Comparison of ENCODE assay signal across 15 mouse cellular contexts in genomic region chr7:63796001-63796632, GRCm38 (mm10).
DNase-seq lines count a peak whose midpoint lies in the region; ATAC-seq lines count a peak whose summit lies in the region.
"Had no signal": no experiment of that assay in that cellular context is flagged by ENCODE, and none has a peak within 500 bp of the region (broad histone marks: within the 10 kb centered on the region; RNA-seq: fewer than 3 reads in every experiment).

No protein-coding gene starts in this region.

- no peak overlapping the region for H3K27ac ChIP-seq in embryonic facial prominence, embryonic 10.5 days (replicated peaks)
- H3K27ac ChIP-seq: hindbrain, embryonic 15.5 days; liver, embryonic 12.5 days had no signal

- ATAC-seq in cerebellum, adult (ENCODE audit: insufficient number of reproducible peaks, low FRiP score, low TSS enrichment): peak; percentile 81
- ATAC-seq in activated CD4-positive, CD25-positive, alpha-beta regulatory T cell, adult 4 months: no peak
- no peak for ATAC-seq in inflammation-experienced regulatory T-cells, adult 6 months
- ATAC-seq: liver, embryonic 12.5 days had no signal

- no peaks in the 10 kb centered on the region for H3K27me3 ChIP-seq in embryonic facial prominence, embryonic 10.5 days (replicated peaks; ENCODE audit: low read depth, poor library complexity, severe bottlenecking)
- H3K27me3 ChIP-seq: CH12.LX; hindbrain, embryonic 15.5 days; liver, embryonic 12.5 days; megakaryocyte, embryonic 14.5 days had no signal

- intact Hi-C loops in heart, postnatal 36 days (cut with DNase I): no loop called here

- no peaks in the 10 kb centered on the region for H3K36me3 ChIP-seq in embryonic facial prominence, embryonic 10.5 days (replicated peaks)
- H3K36me3 ChIP-seq: hindbrain, embryonic 15.5 days; liver, embryonic 12.5 days had no signal

- no peak overlapping the region for H3K4me3 ChIP-seq in embryonic facial prominence, embryonic 10.5 days
- H3K4me3 ChIP-seq: hindbrain, embryonic 15.5 days; liver, embryonic 12.5 days; megakaryocyte, embryonic 14.5 days had no signal

- WGBS in embryonic facial prominence, embryonic 10.5 days: 15% methylated on average over 8 of the region's 8 CpGs

- H3K9me3 ChIP-seq in embryonic facial prominence, embryonic 10.5 days: no peaks in the 10 kb centered on the region
- H3K9me3 ChIP-seq: hindbrain, embryonic 15.5 days; liver, embryonic 12.5 days; megakaryocyte, embryonic 14.5 days had no signal

- peak; percentile 82 for DNase-seq in ES-CJ7 (ENCODE audit: low read depth, low spot score)
- peak; percentile 34 for DNase-seq in embryonic facial prominence, embryonic 10.5 days (ENCODE audit: low spot score)
- peak; percentile 21 for DNase-seq in mesoderm, embryonic 11.5 days (ENCODE audit: low read depth, low spot score)
- DNase-seq in heart, postnatal 36 days: no peak
- no peak for DNase-seq in Muller cell, postnatal 12 days (ENCODE audit: inconsistent ontology term)
- DNase-seq: adrenal gland, postnatal 25 days; right cerebral cortex, postnatal 4 days; thymus, adult 18-20 months had no signal

- H3K4me1 ChIP-seq in embryonic facial prominence, embryonic 10.5 days: peaks cover 8% of the 10 kb centered on the region
- H3K4me1 ChIP-seq: liver, embryonic 12.5 days had no signal

Comparison
In these comparisons a context has a peak if more than half of its experiments do, and no peak if none do; other contexts are left out.
1. DNase-seq: peak in ES-CJ7 (single experiment), embryonic facial prominence, embryonic 10.5 days (single experiment) and mesoderm, embryonic 11.5 days (single experiment); none in heart, postnatal 36 days (0 of 2) and Muller cell, postnatal 12 days (single experiment).